Mouse (Mus musculus) hindbrain, embryonic 12.5 days (tissue): ENCODE measurements around the gene 2410004B18Rik. TPM values are rescaled to one million over a fixed set of nuclear protein-coding genes. Genes with fewer than 3 reads are reported as not detected.
"Not testable (repeated sequence)": the region's sequence is repeated elsewhere in the genome, so short reads cannot be mapped to it uniquely, and the experiment has no call there.

Experiments
- ATAC-seq: fragments of 200-750 bp; cut with Nextera tagmentation; 2 replicates; pipeline ENCODE4 v1.8.0; 2017; ENCODE audit warnings: moderate TSS enrichment; ENCODE audit not compliant: low FRiP score
- H3K27ac ChIP-seq: fragments of 300-500 bp; sonication (generic); 2 replicates; pipeline ENCODE4 v1.5.1; 2016; ENCODE audit warnings: mild to moderate bottlenecking
- H3K27me3 ChIP-seq: fragments of 300-500 bp; sonication (generic); 2 replicates; pipeline ENCODE4 v1.6.1; 2016; ENCODE audit warnings: mild to moderate bottlenecking
- H3K36me3 ChIP-seq: fragments of 300-500 bp; sonication (generic); 2 replicates; pipeline ENCODE4 v1.6.1; 2016; ENCODE audit warnings: mild to moderate bottlenecking
- H3K4me1 ChIP-seq: fragments of 300-500 bp; sonication (generic); 2 replicates; pipeline ENCODE4 v1.6.1; 2016
- H3K4me2 ChIP-seq: fragments of 300-500 bp; sonication (generic); replicated peaks from 2 replicates; pipeline ENCODE4 v1.6.1; 2016; ENCODE audit warnings: mild to moderate bottlenecking
- H3K4me3 ChIP-seq: fragments of 300-500 bp; sonication (generic); 2 replicates; pipeline ENCODE4 v1.5.1; 2016; ENCODE audit warnings: mild to moderate bottlenecking
- H3K9ac ChIP-seq: fragments of 300-500 bp; sonication (generic); 2 replicates; pipeline ENCODE4 v1.6.1; 2016; ENCODE audit warnings: mild to moderate bottlenecking, moderate library complexity
- H3K9me3 ChIP-seq: fragments of 300-500 bp; sonication (generic); replicated peaks from 2 replicates; pipeline ENCODE4 v1.6.1; 2016; ENCODE audit warnings: mild to moderate bottlenecking
- WGBS: fragments of 180-500 bp; shearing (Covaris S2); methylation state at CpG from one replicate; pipeline ENCODE4 v1.1.7; 2016; 5-methylcytosine and 5-hydroxymethylcytosine counted together
- polyA plus RNA-seq: library from polyadenylated mRNA; unstranded; fragments of >200 nt; fragmentation: Nextera tagmentation; extraction: Ambion mirVana; gene quantifications from 2 replicates; pipeline ENCODE4 v1.2.1, GENCODE M21; 2016

2410004B18Rik gene
- polyA plus RNA-seq, 1 experiment from 2014 or later, result 61.4 TPM

GRCm38 (mm10) chr3:145913942-145914341 is 23.9 kb upstream of the 2410004B18Rik start:
- H3K27me3 ChIP-seq, H3K27ac ChIP-seq, H3K9ac ChIP-seq, H3K4me3 ChIP-seq, H3K4me2 ChIP-seq, H3K9me3 ChIP-seq, ATAC-seq, H3K36me3 ChIP-seq, H3K4me1 ChIP-seq: not testable (repeated sequence)
- whole genome bisulfite sequencing, result 66% methylated on average over 7 of the region's 7 CpGs

GRCm38 (mm10) chr3:145916374-145916773 is 21.4 kb upstream of the 2410004B18Rik start:
- 91% methylated on average over 5 of the region's 5 CpGs for WGBS
- no peaks in the 10 kb centered on the region for H3K9me3 ChIP-seq
- H3K4me1 ChIP-seq, result no peaks in the 10 kb centered on the region
- no peak overlapping the region for H3K9ac ChIP-seq
- no peaks in the 10 kb centered on the region for H3K27me3 ChIP-seq
- H3K27ac ChIP-seq, result no peak overlapping the region
- ATAC-seq, result no peak
- no peaks in the 10 kb centered on the region for H3K36me3 ChIP-seq
- no peak overlapping the region for H3K4me3 ChIP-seq
- H3K4me2 ChIP-seq, result no peak overlapping the region

GRCm38 (mm10) chr3:145916826-145917225 is 21.0 kb upstream of the 2410004B18Rik start:
- no peak for ATAC-seq
- Histone ChIP-seq H3K27ac (no peak overlapping the region), H3K27me3 (no peaks in the 10 kb centered on the region), H3K4me2 (no peak overlapping the region), H3K9ac (no peak overlapping the region), H3K36me3 (no peaks in the 10 kb centered on the region), H3K4me1 (no peaks in the 10 kb centered on the region), H3K9me3 (no peaks in the 10 kb centered on the region), H3K4me3 (no peak overlapping the region)
- 88% methylated on average over 4 of the region's 4 CpGs for WGBS

- Histone ChIP-seq H3K27ac (peak within 1 kb of the TSS; percentile 91; the same call in 1 of the 2 replicates), H3K9ac (peak within 1 kb of the TSS; percentile 39; the same call in 1 of the 2 replicates), H3K4me1 (peaks cover 14% of the 10 kb centered on the region), H3K9me3 (no peaks in the 10 kb centered on the region), H3K4me3 (peak within 1 kb of the TSS; percentile 71), H3K27me3 (no peaks in the 10 kb centered on the region), H3K36me3 (no peaks in the 10 kb centered on the region), H3K4me2 (peak within 1 kb of the TSS; percentile 69)
- no peak for ATAC-seq
- 33% methylated on average over 11 of the region's 11 CpGs for WGBS
These were observed 15.6 kb upstream of the 2410004B18Rik start, which contains the start of gene Bcl10 for GRCm38 (mm10) chr3:145922019-145922854. Bcl10 (plus strand) TSS chr3:145922804.

GRCm38 (mm10) chr3:145922971-145923370 is 14.8 kb upstream of the 2410004B18Rik start:
- peaks cover 5% of the 10 kb centered on the region; the same call in 1 of the 2 replicates for H3K36me3 ChIP-seq
- H3K4me3 ChIP-seq, result no peak overlapping the region
- no peak overlapping the region for H3K27ac ChIP-seq
- 0 out of 2 replicates have a peak overlapping the region, but pooled peaks have one; percentile 69 for H3K4me2 ChIP-seq
- H3K9me3 ChIP-seq, result no peaks in the 10 kb centered on the region
- no peak for ATAC-seq
- no peaks in the 10 kb centered on the region for H3K27me3 ChIP-seq
- H3K9ac ChIP-seq, result no peak overlapping the region
- 74% methylated on average over 3 of the region's 3 CpGs for whole genome bisulfite sequencing
- H3K4me1 ChIP-seq, result peaks cover 14% of the 10 kb centered on the region

GRCm38 (mm10) chr3:145923874-145924577 is 13.8 kb upstream of the 2410004B18Rik start:
- H3K4me1 ChIP-seq, result peaks cover 14% of the 10 kb centered on the region
- peak overlapping the region; percentile 71 for H3K4me3 ChIP-seq
- WGBS, result under 1% methylated on average over 58 of the region's 58 CpGs
- peak overlapping the region; percentile 91 for H3K27ac ChIP-seq
- peaks cover 6% of the 10 kb centered on the region; the same call in 1 of the 2 replicates for H3K36me3 ChIP-seq
- no peaks in the 10 kb centered on the region for H3K9me3 ChIP-seq
- H3K27me3 ChIP-seq, result no peaks in the 10 kb centered on the region
- peak; percentile 100 for ATAC-seq
- peak overlapping the region; percentile 81 for H3K9ac ChIP-seq
- peak overlapping the region; percentile 69 for H3K4me2 ChIP-seq

GRCm38 (mm10) chr3:145924649-145925337 is 13.0 kb upstream of the 2410004B18Rik start:
- Histone ChIP-seq H3K27ac (peak overlapping the region; percentile 91), H3K4me1 (peaks cover 16% of the 10 kb centered on the region), H3K36me3 (peaks cover 6% of the 10 kb centered on the region; the same call in 1 of the 2 replicates), H3K27me3 (no peaks in the 10 kb centered on the region), H3K4me3 (peak overlapping the region; percentile 71), H3K9ac (peak overlapping the region; percentile 81), H3K9me3 (no peaks in the 10 kb centered on the region), H3K4me2 (peak overlapping the region; percentile 69)
- WGBS, result 5% methylated on average over 30 of the region's 39 CpGs
- peak; percentile 33 for ATAC-seq

GRCm38 (mm10) chr3:145925506-145925905 is 12.3 kb upstream of the 2410004B18Rik start:
- Histone ChIP-seq H3K4me1 (peaks cover 19% of the 10 kb centered on the region), H3K27me3 (no peaks in the 10 kb centered on the region), H3K9ac (peak overlapping the region; percentile 39; the same call in 1 of the 2 replicates), H3K4me2 (peak overlapping the region; percentile 69), H3K27ac (no peak overlapping the region), H3K4me3 (peak overlapping the region; percentile 71), H3K36me3 (peaks cover 6% of the 10 kb centered on the region; the same call in 1 of the 2 replicates), H3K9me3 (no peaks in the 10 kb centered on the region)
- WGBS, result 73% methylated on average over 5 of the region's 5 CpGs
- no peak for ATAC-seq

GRCm38 (mm10) chr3:145929525-145930400 is 8.1 kb upstream of the 2410004B18Rik start:
- H3K4me2 ChIP-seq, result no peak overlapping the region
- no peaks in the 10 kb centered on the region for H3K27me3 ChIP-seq
- H3K9me3 ChIP-seq, result no peaks in the 10 kb centered on the region
- ATAC-seq, result no peak
- no peak overlapping the region for H3K9ac ChIP-seq
- H3K4me1 ChIP-seq, result peaks cover 19% of the 10 kb centered on the region
- peaks cover 36% of the 10 kb centered on the region for H3K36me3 ChIP-seq
- no peak overlapping the region for H3K4me3 ChIP-seq
- WGBS, result 76% methylated on average over 7 of the region's 7 CpGs
- H3K27ac ChIP-seq, result no peak overlapping the region

GRCm38 (mm10) chr3:145933845-145934244 is 4.0 kb upstream of the 2410004B18Rik start:
- no peak overlapping the region for H3K9ac ChIP-seq
- 83% methylated on average over 9 of the region's 9 CpGs for WGBS
- no peak for ATAC-seq

More at GRCm38 (mm10) chr3:145933845-145934244, 4.0 kb upstream of the 2410004B18Rik start:
- H3K27me3 ChIP-seq, result no peaks in the 10 kb centered on the region
- H3K4me1 ChIP-seq, result peaks cover 10% of the 10 kb centered on the region
- H3K4me3 ChIP-seq, result no peak overlapping the region
- no peak overlapping the region for H3K4me2 ChIP-seq
- no peaks in the 10 kb centered on the region for H3K9me3 ChIP-seq
- H3K36me3 ChIP-seq, result peaks cover 30% of the 10 kb centered on the region
- H3K27ac ChIP-seq, result no peak overlapping the region
